Mouse (Mus musculus) limb, embryonic 14.5 days (tissue): ENCODE measurements around the gene Dync1i1. TPM values are rescaled to one million over a fixed set of nuclear protein-coding genes. Genes with fewer than 3 reads are reported as not detected.

Experiments used
- ATAC-seq: fragments of 200-750 bp; cut with Nextera tagmentation; 2 replicates; pipeline ENCODE4 v1.8.0; 2017; ENCODE audit warnings: low read depth, moderate number of reproducible peaks, moderate TSS enrichment; ENCODE audit not compliant: low FRiP score
- DNase-seq: peaks from one replicate; pipeline ENCODE4 v3.0.0-alpha.2; 2015; ENCODE audit warnings: low spot score
- H3K27ac ChIP-seq: fragments of 300-500 bp; sonication (generic); replicated peaks from 2 replicates; pipeline ENCODE4 v1.5.1; 2014; ENCODE audit warnings: low read depth, mild to moderate bottlenecking, low read length, moderate library complexity, mixed read lengths
- H3K27me3 ChIP-seq: fragments of 300-500 bp; sonication (generic); 2 replicates; pipeline ENCODE4 v1.6.1; 2014; ENCODE audit warnings: low read length, mixed read lengths; ENCODE audit not compliant: control insufficient read depth, insufficient read depth
- H3K36me3 ChIP-seq: fragments of 300-500 bp; sonication (generic); 2 replicates; pipeline ENCODE4 v1.6.1; 2014; ENCODE audit warnings: mild to moderate bottlenecking, low read length, moderate library complexity, mixed read lengths; ENCODE audit not compliant: control insufficient read depth, insufficient read depth
- H3K4me1 ChIP-seq: fragments of 300-500 bp; sonication (generic); 2 replicates; pipeline ENCODE4 v1.6.1; 2014; ENCODE audit warnings: antibody characterized with exemption, low read length, mixed read lengths; ENCODE audit not compliant: control insufficient read depth, insufficient read depth
- H3K4me2 ChIP-seq: fragments of 300-500 bp; sonication (generic); replicated peaks from 2 replicates; pipeline ENCODE4 v1.6.1; 2014; ENCODE audit warnings: low read depth, mild to moderate bottlenecking, low read length, moderate library complexity; ENCODE audit not compliant: severe bottlenecking
- H3K4me3 ChIP-seq: fragments of 300-500 bp; sonication (generic); replicated peaks from 2 replicates; pipeline ENCODE4 v1.5.1; 2014; ENCODE audit warnings: low read length
- H3K9ac ChIP-seq: fragments of 300-500 bp; sonication (generic); 2 replicates; pipeline ENCODE4 v1.6.1; 2014; ENCODE audit warnings: mild to moderate bottlenecking, low read depth, low read length, moderate library complexity; ENCODE audit not compliant: severe bottlenecking
- H3K9me3 ChIP-seq: fragments of 300-500 bp; sonication (generic); 2 replicates; pipeline ENCODE4 v1.6.1; 2016; ENCODE audit warnings: low read length; ENCODE audit not compliant: control insufficient read depth
- POLR2A ChIP-seq: fragments of 200-500 bp; IDR thresholded peaks from 2 replicates; pipeline ENCODE4 v1.8.0; 2012; ENCODE audit warnings: inconsistent platforms, mild to moderate bottlenecking, moderate library complexity, borderline replicate concordance; ENCODE audit not compliant: insufficient read depth, insufficient read length; ENCODE audit errors: extremely low read depth
- WGBS: fragments of 180-500 bp; shearing (Covaris S2); extraction: QIAGEN DNeasy Blood & Tissue Kit; methylation state at CpG from one replicate; pipeline ENCODE4 v1.1.7; 2014; 5-methylcytosine and 5-hydroxymethylcytosine counted together
- polyA plus RNA-seq, 2 experiments: library from polyadenylated mRNA; depleted of rRNA in 1 of 2; stranded (reverse) in 1 of 2; unstranded in 1 of 2; fragments of >200 nt; fragmentation: Nextera tagmentation in 1 of 2; extraction: Ambion mirVana in 1 of 2; gene quantifications; 2 replicates each; pipeline versions ENCODE4 v1.2.1 to v1.2.3; 2012 to 2014

Gene Dync1i1
- polyA plus RNA-seq, 2 experiments: 10.0 to 12.4 TPM

GRCm38 (mm10) chr6:6052696-6053095 is 327.3 kb downstream of the Dync1i1 start:
- ATAC-seq: no peak
- no peak for TF ChIP-seq POLR2A

GRCm38 (mm10) chr6:6053946-6054345 is 328.5 kb downstream of the Dync1i1 start:
- no peak for TF ChIP-seq POLR2A
- no peak for ATAC-seq
- no peak overlapping the region for H3K4me2 ChIP-seq
- no peak overlapping the region for H3K4me3 ChIP-seq
- no peaks in the 10 kb centered on the region; the same call in 1 of the 2 replicates for H3K36me3 ChIP-seq
- no peaks in the 10 kb centered on the region for H3K9me3 ChIP-seq
- H3K27ac ChIP-seq: no peak overlapping the region
- WGBS: 46% methylated on average over 3 of the region's 3 CpGs
- no peak overlapping the region for H3K9ac ChIP-seq
- peak; percentile 38 for DNase-seq
- H3K27me3 ChIP-seq: no peaks in the 10 kb centered on the region
- no peaks in the 10 kb centered on the region for H3K4me1 ChIP-seq

More at GRCm38 (mm10) chr6:6052696-6053095, 327.3 kb downstream of the Dync1i1 start:
- Histone ChIP-seq H3K4me1 (no peaks in the 10 kb centered on the region), H3K4me2 (no peak overlapping the region), H3K27ac (no peak overlapping the region), H3K9ac (no peak overlapping the region), H3K36me3 (no peaks in the 10 kb centered on the region; the same call in 1 of the 2 replicates), H3K4me3 (no peak overlapping the region), H3K27me3 (no peaks in the 10 kb centered on the region), H3K9me3 (no peaks in the 10 kb centered on the region)
- DNase-seq: no peak
- 66% methylated on average over 11 of the region's 11 CpGs for WGBS

DNA sequence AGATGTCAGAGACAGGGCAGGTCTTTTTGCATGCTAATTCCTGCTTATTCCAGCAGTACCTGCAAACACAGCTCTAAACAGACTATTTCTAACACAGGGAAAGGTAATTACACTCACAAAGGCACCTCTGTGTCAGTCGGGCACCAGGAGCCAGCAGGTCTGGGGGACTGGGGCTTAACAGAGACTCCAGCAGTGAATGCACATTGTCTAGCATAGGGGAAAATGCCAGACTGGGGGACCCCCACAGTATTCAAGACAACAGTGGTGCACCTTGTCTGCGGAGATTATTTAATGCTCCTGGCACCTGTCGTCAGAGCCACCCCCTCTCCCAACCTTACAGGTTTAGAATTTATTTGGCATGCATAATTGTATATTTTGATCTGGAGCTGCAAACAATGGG is 333.1 kb downstream of the Dync1i1 start:
- no peaks in the 10 kb centered on the region for H3K9me3 ChIP-seq
- DNase-seq: no peak
- H3K9ac ChIP-seq: no peak overlapping the region
- H3K27me3 ChIP-seq: no peaks in the 10 kb centered on the region
- no peaks in the 10 kb centered on the region for H3K36me3 ChIP-seq
- H3K4me1 ChIP-seq: no peaks in the 10 kb centered on the region
- H3K27ac ChIP-seq: no peak overlapping the region
- TF ChIP-seq POLR2A: no peak
- no peak overlapping the region for H3K4me2 ChIP-seq
- no peak overlapping the region for H3K4me3 ChIP-seq
- 44% methylated on average over 3 of the region's 3 CpGs for WGBS
- ATAC-seq: no peak

DNA sequence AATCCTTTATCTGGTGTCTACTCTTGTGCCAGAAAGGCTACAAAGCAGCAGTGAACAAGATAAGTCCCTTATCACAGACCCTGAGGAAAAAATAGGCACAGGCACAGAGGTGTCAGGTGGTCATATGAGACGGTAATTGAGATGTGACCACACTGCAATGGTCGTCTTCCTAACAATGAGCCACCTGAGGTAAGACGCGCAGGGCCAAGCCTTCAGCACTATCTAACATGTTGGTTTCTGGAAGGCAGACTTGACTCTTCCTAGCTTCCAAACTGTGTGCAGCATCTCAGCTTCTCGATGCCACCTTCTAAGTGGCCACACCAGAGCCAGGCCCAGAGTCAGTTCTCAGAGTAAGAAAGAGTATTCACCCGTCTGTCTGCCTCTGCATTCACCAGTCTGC is 341.8 kb downstream of the Dync1i1 start:
- no peak for TF ChIP-seq POLR2A
- no peak overlapping the region for H3K4me3 ChIP-seq
- no peak overlapping the region for H3K27ac ChIP-seq
- no peak for ATAC-seq
- DNase-seq: no peak
- no peaks in the 10 kb centered on the region for H3K27me3 ChIP-seq
- no peak overlapping the region for H3K4me2 ChIP-seq
- no peaks in the 10 kb centered on the region for H3K9me3 ChIP-seq
- H3K4me1 ChIP-seq: no peaks in the 10 kb centered on the region
- WGBS: 92% methylated on average over 6 of the region's 6 CpGs
- H3K36me3 ChIP-seq: 0 out of 2 replicates have a peak, but pooled peaks cover 2% of the 10 kb centered on the region
- no peak overlapping the region for H3K9ac ChIP-seq

DNA sequence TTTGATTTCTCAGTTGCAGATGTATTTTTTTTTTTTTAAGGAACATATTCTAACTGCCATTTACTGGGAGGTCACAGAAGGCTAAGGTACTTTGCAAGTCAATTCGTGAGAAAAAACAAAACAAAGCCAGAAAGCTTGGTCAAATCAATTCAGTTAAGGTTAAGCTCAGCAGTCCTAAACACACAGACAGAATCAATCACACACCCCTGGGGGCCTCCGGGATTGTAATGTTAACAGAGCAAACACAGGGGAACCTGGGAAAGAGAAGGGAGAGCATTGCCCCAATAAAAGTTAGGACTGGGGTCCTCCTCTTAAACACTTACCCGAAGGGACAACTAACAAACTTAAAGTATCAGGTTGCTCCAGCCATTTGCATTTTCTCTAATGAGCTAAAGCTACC is 344.6 kb downstream of the Dync1i1 start:
- Histone ChIP-seq H3K27ac (no peak overlapping the region), H3K4me2 (no peak overlapping the region), H3K4me1 (no peaks in the 10 kb centered on the region), H3K9ac (no peak overlapping the region), H3K9me3 (no peaks in the 10 kb centered on the region), H3K27me3 (no peaks in the 10 kb centered on the region), H3K36me3 (0 out of 2 replicates have a peak, but pooled peaks cover 2% of the 10 kb centered on the region), H3K4me3 (no peak overlapping the region)
- TF ChIP-seq POLR2A: no peak
- ATAC-seq: no peak
- 3% methylated on average over 3 of the region's 3 CpGs for WGBS
- no peak for DNase-seq

DNA sequence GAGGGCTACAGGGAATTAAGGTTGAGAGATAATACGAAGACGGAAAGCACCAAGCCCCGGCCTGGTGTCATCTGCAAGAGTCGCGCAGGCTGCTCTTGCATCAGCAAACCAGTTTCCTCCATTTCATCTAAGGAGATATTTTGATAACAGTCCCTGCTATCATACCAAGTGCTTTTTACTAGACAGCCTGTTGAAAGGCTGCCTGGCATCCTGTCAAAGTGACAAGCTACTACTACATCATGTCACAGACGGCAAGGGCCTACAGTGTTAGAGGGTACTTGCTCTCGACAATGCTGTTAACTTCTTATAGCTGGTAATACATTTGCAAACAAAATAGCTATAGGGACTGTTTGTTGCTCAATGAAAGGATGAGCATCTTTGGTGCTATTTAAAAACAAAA is 345.6 kb downstream of the Dync1i1 start:
- no peaks in the 10 kb centered on the region for H3K9me3 ChIP-seq
- no peak for TF ChIP-seq POLR2A
- 85% methylated on average over 7 of the region's 7 CpGs for WGBS
- H3K36me3 ChIP-seq: 0 out of 2 replicates have a peak, but pooled peaks cover 2% of the 10 kb centered on the region
- H3K4me3 ChIP-seq: no peak overlapping the region
- H3K9ac ChIP-seq: no peak overlapping the region
- no peaks in the 10 kb centered on the region for H3K27me3 ChIP-seq
- no peak for DNase-seq
- no peaks in the 10 kb centered on the region for H3K4me1 ChIP-seq
- ATAC-seq: no peak
- no peak overlapping the region for H3K27ac ChIP-seq
- H3K4me2 ChIP-seq: no peak overlapping the region
